ENCODE assay signal across 14 mouse cellular contexts in the genomic region with DNA sequence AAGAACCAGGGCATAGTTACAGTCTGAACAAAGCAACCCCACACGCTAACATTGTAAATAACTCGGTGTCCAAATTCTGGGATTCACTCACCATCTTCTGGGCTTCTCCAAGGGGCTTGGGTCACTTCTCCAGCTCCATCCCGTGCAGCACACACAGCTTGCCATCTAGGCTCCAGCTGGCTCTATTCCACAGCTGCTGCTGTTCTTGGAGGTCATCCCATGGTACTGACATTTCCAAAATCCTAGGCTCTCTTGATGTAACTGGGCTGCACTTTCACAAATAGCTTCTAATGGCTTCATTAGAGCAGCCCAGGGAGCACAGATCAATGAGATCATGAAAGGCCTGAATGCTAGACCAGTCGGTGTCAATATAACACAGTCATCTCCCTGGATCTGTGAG. TPM values are rescaled to one million over a fixed set of nuclear protein-coding genes. Genes with fewer than 3 reads are reported as not detected.
A peak's percentile ranks its signal among the peaks of the same experiment; 100 is the strongest.
DNase-seq lines count a peak whose midpoint lies in the region; ATAC-seq and TF ChIP-seq lines count a peak whose summit lies in the region.
"Had no signal": no experiment of that assay in that cellular context is flagged by ENCODE, and none has a peak within 500 bp of the region (broad histone marks: within the 10 kb centered on the region; RNA-seq: fewer than 3 reads in every experiment).

No protein-coding gene starts in this region.

- H3K27me3 ChIP-seq in lung, postnatal 0 days (replicated peaks; ENCODE audit: insufficient read depth, low read length) = no peaks in the 10 kb centered on the region
- H3K27me3 ChIP-seq: limb, embryonic 13.5 days; neural tube, embryonic 15.5 days; stomach, embryonic 15.5 days had no signal

- H3K4me3 ChIP-seq in layer of hippocampus, adult 2 months = no peak overlapping the region
- no peak overlapping the region for H3K4me3 ChIP-seq in lung, postnatal 0 days (ENCODE audit: low read depth, low read length)
- H3K4me3 ChIP-seq: limb, embryonic 13.5 days; neural tube, embryonic 15.5 days; stomach, embryonic 15.5 days had no signal

- H3K4me2 ChIP-seq in lung, postnatal 0 days (replicated peaks; ENCODE audit: low read depth, low read length) = no peak overlapping the region
- H3K4me2 ChIP-seq: limb, embryonic 13.5 days; neural tube, embryonic 15.5 days; stomach, embryonic 15.5 days had no signal

- no peak overlapping the region for H3K27ac ChIP-seq in layer of hippocampus, adult 2 months
- H3K27ac ChIP-seq in lung, postnatal 0 days (ENCODE audit: low read length) = no peak overlapping the region
- H3K27ac ChIP-seq: limb, embryonic 13.5 days; neural tube, embryonic 15.5 days; stomach, embryonic 15.5 days had no signal

- no peak for TF ChIP-seq CTCF in layer of hippocampus, adult 2 months (conservative IDR thresholded peaks at IDR 0.05)
- no peak for TF ChIP-seq CTCF in lung, postnatal 0 days (IDR thresholded peaks at IDR 0.05)

- H3K36me3 ChIP-seq in lung, postnatal 0 days (ENCODE audit: insufficient read depth, low read length) = no peaks in the 10 kb centered on the region
- H3K36me3 ChIP-seq: limb, embryonic 13.5 days; neural tube, embryonic 15.5 days; stomach, embryonic 15.5 days had no signal

- peak; percentile 27 for DNase-seq in layer of hippocampus, adult 9-11 months
- no peak for DNase-seq in layer of hippocampus, adult 2 months (ENCODE audit: low spot score in 2 of 2)
- peak; percentile 55 for DNase-seq in adrenal gland, postnatal 14 days
- DNase-seq in heart, adult 8-10 months (ENCODE audit: low spot score) = peak; percentile 73
- peak; percentile 42 for DNase-seq in lung, postnatal 0 days (ENCODE audit: low spot score)
- DNase-seq in thymus, adult 18-20 months = no peak
- no peak for DNase-seq in frontal cortex, postnatal 25 days (ENCODE audit: low spot score in 2 of 2)
- DNase-seq: cerebellum, adult 18-20 months; kidney, postnatal 10 days had no signal

- peak; percentile 58 for ATAC-seq in lung, postnatal 0 days
- ATAC-seq: forebrain, embryonic 16.5 days; Patski had no signal

- no peak for TF ChIP-seq EP300 in lung, postnatal 0 days (IDR thresholded peaks at IDR 0.05)

- H3K9ac ChIP-seq in lung, postnatal 0 days (replicated peaks; ENCODE audit: low read depth) = no peak overlapping the region
- H3K9ac ChIP-seq: limb, embryonic 13.5 days; neural tube, embryonic 15.5 days; stomach, embryonic 15.5 days had no signal

- H3K4me1 ChIP-seq in lung, postnatal 0 days (ENCODE audit: insufficient read depth, low read depth, low read length) = no peaks in the 10 kb centered on the region; the same call in 1 of the 2 replicates
- H3K4me1 ChIP-seq: limb, embryonic 13.5 days; neural tube, embryonic 15.5 days; stomach, embryonic 15.5 days had no signal

- WGBS in lung, postnatal 0 days = 59% methylated on average over 4 of the region's 4 CpGs

- H3K9me3 ChIP-seq in lung, postnatal 0 days (ENCODE audit: low read length) = no peaks in the 10 kb centered on the region
- H3K9me3 ChIP-seq: limb, embryonic 13.5 days; neural tube, embryonic 15.5 days; stomach, embryonic 15.5 days had no signal

RNA-seq across cellular contexts. Expression of a gene that starts 10.4 kb away (rescaled TPM):
- total RNA-seq in layer of hippocampus, adult 2 months (2021) = 10 to 100 TPM; 74.9 to 90.7 TPM
- 24.9 and 31.1 TPM in 2 replicates for total RNA-seq in adrenal gland, postnatal 14 days (2021)
- 10 to 100 TPM in 3 of 4 experiments, 1 to 10 TPM in 1; 8.9 to 10.8 (median 10.3) TPM for total RNA-seq in heart, adult 8-10 months (2022)
- polyA plus RNA-seq in lung, postnatal 0 days (2015; fragmentation: Nextera tagmentation; extraction: Ambion mirVana) = 7.5 and 8.0 TPM in 2 replicates

Comparison
In these comparisons a context has a peak if more than half of its experiments do, and no peak if none do; other contexts are left out.
1. DNase-seq: peak in layer of hippocampus, adult 9-11 months (single experiment), adrenal gland, postnatal 14 days (single experiment), heart, adult 8-10 months (single experiment) and lung, postnatal 0 days (single experiment); none in layer of hippocampus, adult 2 months (0 of 2), thymus, adult 18-20 months (0 of 2) and frontal cortex, postnatal 25 days (0 of 2).